Mouse (Mus musculus): ENCODE measurements around the gene Gm10220.
"Not testable (repeated sequence)": the region's sequence is repeated elsewhere in the genome, so short reads cannot be mapped to it uniquely, and the experiment has no call there.

GRCm38 (mm10) chr5:26089191-26089590 lies 32.0 kb downstream of the Gm10220 start, which contains the start of gene Gm10471:
- TF ChIP-seq CTCF, EP300 (IDR thresholded peaks at IDR 0.05; ENCODE audit: low read depth): not testable (repeated sequence)

Measured in liver, postnatal 0 days (tissue).